Mouse (Mus musculus) bone marrow, adult 2 months (tissue): ENCODE results near the gene Smim5. TPM values are rescaled to one million over a fixed set of nuclear protein-coding genes. Genes with fewer than 3 reads are reported as not detected.
"Not testable (repeated sequence)": the region's sequence is repeated elsewhere in the genome, so short reads cannot be mapped to it uniquely, and the experiment has no call there.

Experiments used
- H3K27ac ChIP-seq: fragments of 200-500 bp; 2 replicates; pipeline ENCODE4 v1.5.1; 2012; ENCODE audit warnings: low read depth, mild to moderate bottlenecking, control low read depth, inconsistent platforms, low read length; ENCODE audit not compliant: control insufficient read depth, poor library complexity, insufficient read depth
- H3K4me1 ChIP-seq: fragments of 200-500 bp; 2 replicates; pipeline ENCODE4 v1.6.1; 2011; ENCODE audit warnings: low read length; ENCODE audit not compliant: control insufficient read depth, insufficient read depth
- H3K4me3 ChIP-seq: fragments of 200-500 bp; replicated peaks from 2 replicates; pipeline ENCODE3; 2011; ENCODE audit warnings: mild to moderate bottlenecking, low read depth, low read length, control low read depth; ENCODE audit not compliant: control insufficient read depth
- CTCF ChIP-seq: fragments of 200-500 bp; IDR thresholded peaks from 2 replicates; pipeline ENCODE4 v1.5.1; 2011; ENCODE audit warnings: low read length, control low read depth; ENCODE audit not compliant: control insufficient read depth, insufficient read depth
- POLR2A ChIP-seq: fragments of 200-500 bp; IDR thresholded peaks from 2 replicates; pipeline ENCODE4 v1.6.1; 2011; ENCODE audit warnings: low read depth, mild to moderate bottlenecking, control low read depth, low read length, borderline replicate concordance; ENCODE audit not compliant: control insufficient read depth
- WGBS: fragments of 180-500 bp; shearing (Covaris S2); methylation state at CpG from one replicate; pipeline ENCODE4 v1.1.7; 2018; 5-methylcytosine and 5-hydroxymethylcytosine counted together
- polyA plus RNA-seq: library from polyadenylated mRNA; stranded (reverse); fragments of >200 nt; gene quantifications from 2 replicates; pipeline ENCODE4 v1.2.4, GENCODE M21; 2011; ENCODE audit warnings: low replicate concordance; ENCODE audit not compliant: missing spikeins, insufficient read depth, insufficient read length

Smim5 gene
- 44.8 and 74.9 TPM in 2 replicates for polyA plus RNA-seq

- 13% methylated on average over 16 of the region's 16 CpGs for WGBS
Measured at GRCm38 (mm10) chr11:115899486-115900266, at the start of gene Smim5. TSS of gene Smim5 (plus strand) at chr11:115899966.

GRCm38 (mm10) chr11:115854674-115855073 lies 45.1 kb upstream of the Smim5 start:
- no peak for TF ChIP-seq CTCF
- no peak for TF ChIP-seq POLR2A
- no peaks in the 10 kb centered on the region for H3K4me1 ChIP-seq
- H3K27ac ChIP-seq, result no peak overlapping the region
- H3K4me3 ChIP-seq, result no peak overlapping the region
- 87% methylated on average over 6 of the region's 6 CpGs for whole genome bisulfite sequencing

More at GRCm38 (mm10) chr11:115899486-115900266, at the start of gene Smim5:
- no peak for TF ChIP-seq CTCF
- peak; percentile 61; the same call in 1 of the 2 replicates for TF ChIP-seq POLR2A
- Histone ChIP-seq H3K4me3 (peak within 1 kb of the TSS; percentile 70), H3K27ac (peak within 1 kb of the TSS; percentile 96), H3K4me1 (peaks cover 20% of the 10 kb centered on the region)

GRCm38 (mm10) chr11:115857146-115857545 lies 42.6 kb upstream of the Smim5 start:
- WGBS, result 91% methylated on average over 4 of the region's 4 CpGs

DNA sequence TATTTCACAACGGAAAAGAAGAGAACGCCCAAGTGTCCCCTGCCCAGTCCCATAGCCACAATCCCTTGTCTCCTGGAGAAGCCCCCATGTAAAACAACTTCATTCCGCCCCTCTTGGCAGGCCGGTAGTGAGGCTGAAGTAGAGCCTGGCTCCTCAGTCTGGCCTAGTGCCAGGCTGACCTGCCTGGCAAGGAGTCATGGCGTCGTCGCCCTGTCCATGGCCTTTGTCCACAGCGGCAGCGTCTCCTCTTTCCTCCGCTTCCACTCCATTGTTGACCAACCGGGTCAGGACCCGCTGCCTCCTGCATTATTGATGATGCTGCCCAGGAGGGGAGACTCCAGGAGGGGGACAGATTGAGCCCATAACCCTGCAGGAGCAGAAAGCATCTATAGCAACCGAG lies 41.8 kb upstream of the Smim5 start:
- WGBS, result 75% methylated on average over 13 of the region's 13 CpGs
- no peak overlapping the region for H3K27ac ChIP-seq
- TF ChIP-seq CTCF (no peak), POLR2A (no peak)
- no peak overlapping the region for H3K4me3 ChIP-seq
- no peaks in the 10 kb centered on the region for H3K4me1 ChIP-seq

More at GRCm38 (mm10) chr11:115857146-115857545, 42.6 kb upstream of the Smim5 start:
- H3K4me1 ChIP-seq, H3K4me3 ChIP-seq, H3K27ac ChIP-seq: not testable (repeated sequence)

- TF ChIP-seq POLR2A (no peak), CTCF (no peak)
- H3K27ac ChIP-seq, result no peak within 1 kb of the TSS
- no peaks in the 10 kb centered on the region for H3K4me1 ChIP-seq
- no peak within 1 kb of the TSS for H3K4me3 ChIP-seq
- WGBS, result 6% methylated on average over 27 of the region's 27 CpGs
Measured at GRCm38 (mm10) chr11:115858354-115858753, 41.4 kb upstream of the Smim5 start, which contains the start of gene Myo15b. TSS of gene Myo15b (plus strand) at chr11:115858406.

- TF ChIP-seq CTCF (peak; percentile 74), POLR2A (0 out of 2 replicates have a peak, but pooled peaks have one; percentile 23)
- Histone ChIP-seq H3K27ac (no peak overlapping the region), H3K4me3 (no peak overlapping the region), H3K4me1 (no peaks in the 10 kb centered on the region)
- WGBS, result 3% methylated on average over 74 of the region's 75 CpGs
Measured at GRCm38 (mm10) chr11:115859143-115859945, 40.4 kb upstream of the Smim5 start.

DNA sequence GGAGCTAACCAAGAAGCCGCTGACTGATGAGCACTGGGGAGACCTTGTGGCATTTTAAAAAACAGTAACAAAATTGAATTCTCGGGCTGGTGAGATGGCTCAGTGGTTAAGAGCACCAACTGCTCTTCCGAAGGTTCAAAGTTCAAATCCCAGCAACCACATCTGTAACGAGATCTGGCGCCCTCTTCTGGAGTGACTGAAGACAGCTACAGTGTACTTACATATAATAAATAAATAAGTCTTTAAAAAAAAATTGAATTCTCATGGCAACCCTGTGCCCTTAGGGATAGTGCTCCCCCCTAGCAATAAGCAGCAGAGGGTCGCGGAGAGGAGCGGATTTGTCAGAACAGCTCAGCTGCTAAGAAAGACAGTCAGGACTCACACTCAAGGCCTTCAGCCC lies 35.9 kb upstream of the Smim5 start:
- TF ChIP-seq POLR2A, result no peak
- TF ChIP-seq CTCF, result no peak
- Histone ChIP-seq H3K27ac (no peak overlapping the region), H3K4me3 (no peak overlapping the region), H3K4me1 (no peaks in the 10 kb centered on the region)
- 76% methylated on average over 8 of the region's 8 CpGs for WGBS

DNA sequence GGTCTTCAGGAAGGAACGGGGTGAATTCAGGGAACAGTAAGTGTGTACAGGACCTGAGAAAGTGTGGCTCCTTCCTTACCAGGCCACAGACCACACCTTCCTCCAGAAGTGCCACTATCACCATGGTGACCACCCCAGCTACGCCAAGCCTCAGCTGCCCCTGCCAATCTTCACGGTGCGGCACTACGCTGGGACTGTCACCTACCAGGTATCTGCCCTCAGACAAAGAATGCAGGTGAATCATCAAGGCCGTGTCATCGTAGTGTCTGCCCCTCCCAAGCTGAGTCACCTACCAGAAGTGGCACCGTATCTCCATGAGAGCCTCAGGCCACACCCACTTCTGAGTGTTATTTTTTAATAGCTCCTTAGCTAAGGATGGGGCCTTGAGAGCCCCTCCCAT lies 30.4 kb upstream of the Smim5 start:
- 2% methylated on average over 8 of the region's 8 CpGs for WGBS
- no peak for TF ChIP-seq CTCF
- no peak for TF ChIP-seq POLR2A
- no peak overlapping the region for H3K27ac ChIP-seq
- 0 out of 2 replicates have a peak, but pooled peaks cover 2% of the 10 kb centered on the region for H3K4me1 ChIP-seq
- H3K4me3 ChIP-seq, result no peak overlapping the region
